Mouse (Mus musculus) midbrain, embryonic 16.5 days (tissue): Measurements from ENCODE around the gene Fgfr2. TPM values are rescaled to one million over a fixed set of nuclear protein-coding genes. Genes with fewer than 3 reads are reported as not detected.

ENCODE experiments used
- ATAC-seq: fragments of 200-750 bp; cut with Nextera tagmentation; 2 replicates; pipeline ENCODE4 v1.8.0; 2017; ENCODE audit warnings: moderate TSS enrichment
- H3K27ac ChIP-seq: fragments of 300-500 bp; sonication (generic); 2 replicates; pipeline ENCODE4 v1.5.1; 2014; ENCODE audit warnings: mild to moderate bottlenecking, low read length, mixed read lengths
- H3K27me3 ChIP-seq: fragments of 300-500 bp; sonication (generic); 2 replicates; pipeline ENCODE4 v1.6.1; 2014; ENCODE audit warnings: low read depth, low read length, mixed read lengths; ENCODE audit not compliant: control insufficient read depth, insufficient read depth
- H3K36me3 ChIP-seq: fragments of 300-500 bp; sonication (generic); 2 replicates; pipeline ENCODE4 v1.6.1; 2014; ENCODE audit warnings: mild to moderate bottlenecking, low read length, moderate library complexity, mixed read lengths; ENCODE audit not compliant: control insufficient read depth, insufficient read depth
- H3K4me1 ChIP-seq: fragments of 300-500 bp; sonication (generic); 2 replicates; pipeline ENCODE4 v1.6.1; 2014; ENCODE audit warnings: mild to moderate bottlenecking, low read length, mixed read lengths; ENCODE audit not compliant: control insufficient read depth, insufficient read depth
- H3K4me2 ChIP-seq: fragments of 300-500 bp; sonication (generic); 2 replicates; pipeline ENCODE4 v1.6.1; 2014; ENCODE audit warnings: mild to moderate bottlenecking, low read length, mixed read lengths
- H3K4me3 ChIP-seq: fragments of 300-500 bp; sonication (generic); 2 replicates; pipeline ENCODE4 v1.5.1; 2014; ENCODE audit warnings: low read depth, mild to moderate bottlenecking, low read length, moderate library complexity, mixed read lengths
- H3K9ac ChIP-seq: fragments of 300-500 bp; sonication (generic); 2 replicates; pipeline ENCODE4 v1.6.1; 2014; ENCODE audit warnings: low read depth, low read length, mixed read lengths
- H3K9me3 ChIP-seq: fragments of 300-500 bp; sonication (generic); replicated peaks from 2 replicates; pipeline ENCODE4 v1.6.1; 2014; ENCODE audit warnings: mild to moderate bottlenecking, low read length, mixed read lengths; ENCODE audit not compliant: control insufficient read depth, poor library complexity, severe bottlenecking
- WGBS: fragments of 180-500 bp; shearing (Covaris S2); extraction: QIAGEN DNeasy Blood & Tissue Kit; methylation state at CpG from one replicate; pipeline ENCODE4 v1.1.7; 2014; 5-methylcytosine and 5-hydroxymethylcytosine counted together
- polyA plus RNA-seq: library from polyadenylated mRNA; unstranded; fragments of >200 nt; fragmentation: Nextera tagmentation; extraction: Ambion mirVana; gene quantifications from 2 replicates; pipeline ENCODE4 v1.2.1, GENCODE M21; 2015

Fgfr2 gene
- polyA plus RNA-seq, 1 experiment from 2014 or later, result 23.8 TPM

DNA sequence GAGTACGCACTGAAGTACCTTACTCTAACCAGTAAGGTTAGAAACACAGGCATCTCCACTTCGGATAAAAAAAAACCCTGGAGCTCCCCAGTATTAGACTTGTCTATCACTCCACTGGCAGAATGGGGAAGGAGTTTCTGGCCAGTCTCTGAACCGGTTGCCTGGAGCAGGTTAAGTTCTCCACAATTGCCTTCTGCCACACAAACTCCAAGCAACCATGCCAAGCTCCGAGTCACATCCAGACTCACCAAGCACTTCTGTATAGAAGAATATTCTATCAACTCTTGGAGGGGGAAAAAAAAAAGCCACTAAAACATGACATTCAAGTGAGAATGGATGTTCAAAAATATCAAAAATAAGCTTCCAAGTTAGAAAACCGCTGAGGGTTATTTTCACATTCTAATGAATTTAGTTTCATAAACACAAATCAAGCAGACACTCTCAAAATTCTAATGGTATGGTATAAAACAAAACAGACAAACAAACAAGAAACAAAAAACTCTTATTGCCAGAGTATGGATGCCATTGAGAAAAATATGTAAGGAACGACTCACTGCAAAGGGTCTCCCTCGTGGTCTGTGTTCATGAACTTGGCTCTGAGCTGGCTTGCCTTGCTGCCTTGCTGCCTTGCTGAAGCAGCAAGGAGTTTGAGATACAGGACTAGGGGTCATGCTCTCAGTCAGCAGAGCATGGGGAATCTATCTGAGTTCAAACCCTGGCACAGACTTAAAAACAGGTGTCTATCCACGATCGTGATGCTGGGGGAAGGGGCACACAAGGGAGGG is 28.2 kb downstream of the Fgfr2 start:
- Histone ChIP-seq H3K36me3 (no peaks in the 10 kb centered on the region), H3K27me3 (no peaks in the 10 kb centered on the region), H3K4me3 (no peak overlapping the region), H3K4me2 (no peak overlapping the region), H3K27ac (no peak overlapping the region), H3K4me1 (peaks cover 14% of the 10 kb centered on the region), H3K9ac (no peak overlapping the region), H3K9me3 (no peaks in the 10 kb centered on the region)
- WGBS, result 78% methylated on average over 9 of the region's 9 CpGs
- ATAC-seq, result no peak

DNA sequence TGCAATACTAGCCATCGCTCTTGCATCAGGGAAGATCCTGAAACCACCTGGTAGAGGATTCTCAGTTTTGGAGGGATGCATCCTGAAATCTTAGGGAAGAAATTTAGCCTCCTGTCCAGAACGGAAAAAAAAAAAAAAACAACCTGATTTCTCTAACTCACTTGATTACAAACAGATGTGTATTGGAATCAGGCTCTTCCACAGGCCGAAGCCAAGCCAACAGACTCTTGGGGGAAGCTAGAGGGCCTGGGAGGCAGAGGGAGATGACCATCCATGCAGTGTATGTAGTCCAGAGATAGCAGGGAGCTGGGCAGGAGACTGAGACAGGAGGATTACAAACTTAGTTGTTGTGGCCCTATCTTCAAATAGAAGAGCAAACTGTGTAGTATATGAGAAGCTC is 29.0 kb downstream of the Fgfr2 start:
- Histone ChIP-seq H3K27me3 (no peaks in the 10 kb centered on the region), H3K4me1 (peaks cover 17% of the 10 kb centered on the region), H3K4me3 (no peak overlapping the region), H3K9ac (no peak overlapping the region), H3K27ac (no peak overlapping the region), H3K36me3 (no peaks in the 10 kb centered on the region), H3K4me2 (no peak overlapping the region), H3K9me3 (no peaks in the 10 kb centered on the region)
- ATAC-seq, result no peak
- WGBS, result 85% methylated on average over 3 of the region's 3 CpGs

DNA sequence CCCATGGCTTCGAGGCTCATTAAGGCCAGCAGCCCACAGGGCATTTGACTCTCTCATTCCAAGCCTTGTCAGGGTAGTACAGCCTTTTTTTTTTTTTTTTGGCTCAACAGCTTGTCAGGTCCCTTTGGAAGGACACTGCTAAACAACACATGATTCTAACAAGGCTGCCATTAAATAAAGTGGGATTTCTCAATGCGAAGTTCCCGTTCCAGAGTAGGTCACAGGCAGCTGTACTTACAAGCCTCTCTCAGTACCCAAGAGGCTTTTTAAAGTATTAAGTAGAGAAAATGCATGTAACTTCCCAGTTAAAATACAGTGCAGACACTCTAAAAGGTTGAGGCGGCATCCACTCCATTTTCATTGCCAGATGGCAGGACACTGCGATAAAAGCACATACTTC is 29.4 kb downstream of the Fgfr2 start:
- H3K36me3 ChIP-seq, result no peaks in the 10 kb centered on the region
- no peak for ATAC-seq
- WGBS, result 85% methylated on average over 5 of the region's 5 CpGs
- H3K4me2 ChIP-seq, result no peak overlapping the region
- H3K27me3 ChIP-seq, result no peaks in the 10 kb centered on the region
- no peak overlapping the region for H3K4me3 ChIP-seq
- no peak overlapping the region for H3K9ac ChIP-seq
- no peaks in the 10 kb centered on the region for H3K9me3 ChIP-seq
- H3K4me1 ChIP-seq, result peaks cover 21% of the 10 kb centered on the region
- H3K27ac ChIP-seq, result no peak overlapping the region; the same call in 1 of the 2 replicates

DNA sequence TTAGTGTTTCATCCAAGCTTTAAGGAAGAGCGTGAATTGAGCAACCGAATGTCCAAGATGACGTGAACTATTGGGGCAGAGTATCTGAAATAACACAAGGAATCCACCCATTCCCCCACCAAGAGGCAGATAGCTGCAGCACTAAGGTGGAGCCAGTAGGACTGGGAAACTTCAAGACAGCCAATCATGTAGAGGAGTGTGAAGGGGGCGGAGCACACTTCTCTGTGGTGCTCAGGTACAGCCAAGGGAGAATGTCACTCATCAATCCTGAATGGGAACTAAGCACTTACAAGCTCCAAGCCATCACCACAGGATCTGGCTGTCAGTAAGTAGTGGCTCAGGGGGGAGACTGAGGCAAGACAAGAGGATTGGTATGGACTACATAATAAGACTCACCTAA is 32.5 kb downstream of the Fgfr2 start:
- Histone ChIP-seq H3K36me3 (no peaks in the 10 kb centered on the region), H3K4me2 (no peak overlapping the region), H3K9ac (no peak overlapping the region), H3K27me3 (no peaks in the 10 kb centered on the region), H3K9me3 (no peaks in the 10 kb centered on the region), H3K27ac (no peak overlapping the region), H3K4me1 (peaks cover 31% of the 10 kb centered on the region), H3K4me3 (no peak overlapping the region)
- 87% methylated on average over 4 of the region's 4 CpGs for WGBS
- ATAC-seq, result no peak

DNA sequence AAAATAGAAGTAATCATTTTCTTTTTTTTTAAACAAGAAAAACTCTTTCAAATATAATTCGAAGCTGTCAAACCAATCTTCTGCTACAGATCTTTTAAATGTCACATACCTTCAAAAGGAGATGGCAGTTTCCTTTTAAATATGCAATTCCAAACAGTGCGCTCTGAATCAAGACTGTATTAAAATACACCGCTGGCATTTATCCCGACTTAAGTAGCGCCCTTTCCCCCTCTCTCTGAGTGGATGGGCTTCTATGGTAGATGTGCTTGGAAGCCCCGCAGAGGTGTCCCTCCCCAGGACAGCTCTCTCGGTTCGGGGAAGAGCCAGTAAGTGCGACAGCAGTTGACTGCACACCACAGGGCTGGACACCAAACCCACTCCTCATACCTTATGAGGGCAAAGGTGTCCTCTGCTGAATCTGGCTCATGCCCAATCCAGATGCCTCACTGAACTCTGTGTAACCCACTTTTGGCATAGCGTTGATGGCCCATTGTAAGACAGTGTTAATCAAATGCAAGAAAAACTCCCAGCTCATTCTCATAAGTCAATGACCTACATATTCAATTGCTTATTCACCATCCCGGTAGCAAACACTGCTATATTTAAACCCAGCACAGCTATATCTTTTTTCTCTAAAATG is 33.4 kb downstream of the Fgfr2 start:
- Histone ChIP-seq H3K9me3 (no peaks in the 10 kb centered on the region), H3K4me1 (peaks cover 31% of the 10 kb centered on the region), H3K27me3 (no peaks in the 10 kb centered on the region), H3K27ac (peak overlapping the region; percentile 38; the same call in 1 of the 2 replicates), H3K4me2 (no peak overlapping the region), H3K36me3 (no peaks in the 10 kb centered on the region), H3K4me3 (no peak overlapping the region), H3K9ac (no peak overlapping the region)
- 49% methylated on average over 11 of the region's 11 CpGs for WGBS
- ATAC-seq, result no peak

DNA sequence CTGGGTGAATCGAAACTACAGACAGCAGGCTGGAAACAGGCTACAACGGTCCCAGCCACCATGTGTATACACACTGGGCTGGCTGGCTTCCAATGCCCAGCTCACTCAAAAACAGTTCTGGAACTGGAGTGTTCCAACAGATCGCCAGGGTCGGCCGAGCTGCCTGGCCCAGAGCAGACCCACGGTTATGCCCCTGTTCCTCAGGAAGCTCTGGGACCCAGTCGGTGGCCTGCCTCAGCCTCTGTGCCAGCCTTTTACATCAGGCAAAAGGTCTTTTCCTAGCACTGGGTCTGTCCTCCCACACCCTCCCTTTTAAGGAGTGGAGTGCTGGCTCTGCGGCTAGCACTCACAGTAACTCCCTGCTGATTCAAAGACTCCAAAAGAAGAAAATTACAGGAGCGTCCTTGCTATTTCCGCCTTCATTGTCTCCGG is 34.3 kb downstream of the Fgfr2 start:
- H3K4me3 ChIP-seq, result no peak overlapping the region
- 0 out of 2 replicates have a peak overlapping the region, but pooled peaks have one; percentile 40 for H3K9ac ChIP-seq
- WGBS, result 29% methylated on average over 11 of the region's 11 CpGs
- ATAC-seq, result peak; percentile 73
- no peaks in the 10 kb centered on the region for H3K36me3 ChIP-seq
- H3K4me2 ChIP-seq, result peak overlapping the region; percentile 26
- no peaks in the 10 kb centered on the region for H3K9me3 ChIP-seq
- no peaks in the 10 kb centered on the region for H3K27me3 ChIP-seq
- peaks cover 31% of the 10 kb centered on the region for H3K4me1 ChIP-seq
- peak overlapping the region; percentile 53 for H3K27ac ChIP-seq

DNA sequence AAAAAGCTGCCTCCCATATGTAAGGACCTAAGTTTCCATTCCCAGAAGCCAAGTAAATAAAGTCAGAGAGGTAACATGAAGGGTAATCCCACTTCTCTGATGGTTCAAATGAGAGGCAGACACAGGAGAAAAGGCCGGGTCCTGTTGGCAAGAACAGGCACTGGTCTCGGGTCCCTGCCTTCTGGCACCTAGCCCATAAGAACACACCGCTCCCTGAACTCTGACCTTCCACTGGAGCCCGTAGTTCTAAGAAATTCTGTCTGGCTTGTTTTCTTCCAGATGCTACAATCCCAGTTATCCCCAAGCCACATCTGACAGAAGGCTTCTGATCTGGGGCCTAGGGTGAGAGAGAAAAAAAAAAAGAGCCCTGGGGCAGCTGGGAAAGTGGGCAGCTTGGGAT is 34.7 kb downstream of the Fgfr2 start:
- H3K4me2 ChIP-seq, result peak overlapping the region; percentile 26
- peak overlapping the region; percentile 53 for H3K27ac ChIP-seq
- 0 out of 2 replicates have a peak overlapping the region, but pooled peaks have one; percentile 40 for H3K9ac ChIP-seq
- no peaks in the 10 kb centered on the region for H3K27me3 ChIP-seq
- WGBS, result 65% methylated on average over 4 of the region's 4 CpGs
- peaks cover 31% of the 10 kb centered on the region for H3K4me1 ChIP-seq
- ATAC-seq, result no peak
- no peaks in the 10 kb centered on the region for H3K9me3 ChIP-seq
- no peak overlapping the region for H3K4me3 ChIP-seq
- H3K36me3 ChIP-seq, result no peaks in the 10 kb centered on the region

DNA sequence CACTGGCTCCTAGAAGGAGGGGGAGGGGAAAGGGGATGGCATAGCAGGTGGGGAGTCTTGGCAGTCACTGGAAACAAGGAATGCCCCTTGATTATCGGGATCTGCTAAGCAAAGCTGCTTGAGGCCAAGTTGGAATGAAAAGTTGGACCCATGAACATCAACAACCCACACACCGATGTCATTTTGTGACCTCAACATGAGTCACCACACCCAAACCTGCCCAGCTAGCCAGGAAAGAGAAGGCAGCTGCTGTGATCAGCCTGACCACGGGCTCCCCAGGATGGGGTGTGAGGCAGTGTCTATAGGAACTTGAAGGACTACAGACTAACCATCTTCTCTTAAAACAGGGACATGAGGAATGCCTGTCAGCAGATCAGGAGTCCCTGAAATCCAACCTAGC is 37.7 kb downstream of the Fgfr2 start:
- Histone ChIP-seq H3K36me3 (no peaks in the 10 kb centered on the region), H3K27me3 (no peaks in the 10 kb centered on the region), H3K4me3 (no peak overlapping the region), H3K4me2 (no peak overlapping the region), H3K4me1 (peaks cover 38% of the 10 kb centered on the region), H3K9me3 (no peaks in the 10 kb centered on the region), H3K27ac (no peak overlapping the region), H3K9ac (no peak overlapping the region)
- ATAC-seq, result no peak
- 98% methylated on average over 3 of the region's 3 CpGs for WGBS

DNA sequence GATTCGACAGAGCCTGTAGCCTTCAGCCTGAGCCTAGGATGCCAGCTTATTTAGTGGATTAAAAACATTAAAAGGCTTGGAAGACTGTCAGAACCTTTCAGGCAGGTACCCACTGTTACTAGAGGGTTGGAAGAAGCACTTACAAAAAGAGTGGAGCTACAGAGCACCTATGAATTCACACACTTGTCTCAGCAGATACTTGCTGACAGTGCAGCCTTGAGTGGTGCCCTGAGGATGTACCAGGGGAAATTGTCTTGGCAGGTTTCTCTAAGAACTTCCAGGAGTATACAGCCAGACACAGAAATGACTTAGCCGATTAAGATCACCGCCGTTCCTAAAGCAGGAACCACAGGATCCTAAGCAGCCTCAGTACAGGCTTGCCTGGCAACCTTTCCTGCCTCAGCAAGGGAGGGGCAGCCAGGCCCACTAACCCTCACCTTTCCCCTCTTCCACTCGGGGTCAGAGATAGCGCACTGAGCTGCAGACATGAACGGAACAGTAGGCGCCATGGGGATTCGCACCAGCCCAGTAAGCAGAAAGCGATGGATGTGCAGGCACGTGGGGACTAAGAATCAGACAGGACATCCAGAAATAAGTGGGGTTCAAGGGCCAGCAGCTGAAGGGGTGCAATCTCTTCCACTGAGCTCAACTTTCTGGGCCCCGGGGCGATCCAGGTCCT is 39.1 kb downstream of the Fgfr2 start:
- H3K27ac ChIP-seq, result no peak overlapping the region
- no peak overlapping the region for H3K4me3 ChIP-seq
- H3K9ac ChIP-seq, result no peak overlapping the region
- peaks cover 25% of the 10 kb centered on the region for H3K4me1 ChIP-seq
- no peak for ATAC-seq
- no peaks in the 10 kb centered on the region for H3K9me3 ChIP-seq
- H3K4me2 ChIP-seq, result no peak overlapping the region
- 83% methylated on average over 13 of the region's 13 CpGs for WGBS
- H3K27me3 ChIP-seq, result no peaks in the 10 kb centered on the region
- no peaks in the 10 kb centered on the region for H3K36me3 ChIP-seq
